Mouse (Mus musculus): ENCODE measurements at regions not wholly inside any gene's neighbourhood (a gene's known extent, or its start where the extent isn't known, plus 50 kb on each side); places are given as distances from the start of the nearest gene placed in this dataset.

DNA sequence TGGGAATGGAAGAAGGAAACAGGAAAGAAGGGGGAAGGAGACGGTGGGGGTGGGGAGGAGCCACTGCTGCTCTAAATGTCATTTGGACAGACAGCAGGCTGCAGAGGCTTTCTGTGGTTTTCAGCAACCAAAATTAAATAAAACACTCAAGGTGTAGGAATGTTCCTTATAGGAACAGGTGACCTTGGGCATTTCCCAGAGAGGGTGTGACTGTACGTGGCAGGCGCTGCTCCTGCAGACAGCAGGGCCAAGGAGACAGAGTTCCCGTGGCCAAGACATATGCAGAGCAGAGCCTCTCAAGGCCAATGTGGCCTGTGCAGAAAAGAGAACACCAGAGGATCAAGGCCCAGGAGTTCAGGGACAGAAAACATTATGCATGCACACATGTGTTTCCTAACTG, 175.9 kb upstream of the Afdn start:
- no peak for TF ChIP-seq CTCF (IDR thresholded peaks at IDR 0.05; ENCODE audit: low read depth)
- TF ChIP-seq EP300 (optimal IDR thresholded peaks at IDR 0.05): no peak

Data from stomach, postnatal 0 days (tissue).